Mouse (Mus musculus): ENCODE results near the gene E130309D02Rik.

Gene E130309D02Rik

GRCm38 (mm10) chr5:143314730-143315513 is at the start of gene E130309D02Rik:
E130309D02Rik (minus strand) TSS chr5:143315360.
- DNase-seq (ENCODE audit: low read depth, low spot score): peak; percentile 77

GRCm38 (mm10) chr5:143363678-143364615 is 48.8 kb upstream of the E130309D02Rik start:
- peak; percentile 46 for DNase-seq (ENCODE audit: low read depth, low spot score)

- DNase-seq (ENCODE audit: low read depth, low spot score): no peak
These were observed 46.3 kb upstream of the E130309D02Rik start for GRCm38 (mm10) chr5:143361428-143361827.

- no peak for DNase-seq (ENCODE audit: low read depth, low spot score)
These were observed 44.8 kb upstream of the E130309D02Rik start for GRCm38 (mm10) chr5:143360000-143360399.

GRCm38 (mm10) chr5:143359263-143359662 is 44.1 kb upstream of the E130309D02Rik start:
- DNase-seq (ENCODE audit: low read depth, low spot score): no peak

GRCm38 (mm10) chr5:143357564-143357963 is 42.4 kb upstream of the E130309D02Rik start:
- DNase-seq (ENCODE audit: low read depth, low spot score): no peak

GRCm38 (mm10) chr5:143356686-143357388 is 41.7 kb upstream of the E130309D02Rik start, which contains the start of gene Grid2ip:
Grid2ip (plus strand) TSS chr5:143357338.
- no peak for DNase-seq (ENCODE audit: low read depth, low spot score)

GRCm38 (mm10) chr5:143356017-143356416 is 40.9 kb upstream of the E130309D02Rik start:
- no peak for DNase-seq (ENCODE audit: low read depth, low spot score)

GRCm38 (mm10) chr5:143346367-143346766 is 31.2 kb upstream of the E130309D02Rik start:
- no peak for DNase-seq (ENCODE audit: low read depth, low spot score)

GRCm38 (mm10) chr5:143339603-143340002 is 24.4 kb upstream of the E130309D02Rik start:
- DNase-seq (ENCODE audit: low read depth, low spot score): no peak

- no peak for DNase-seq (ENCODE audit: low read depth, low spot score)
These were observed 21.4 kb upstream of the E130309D02Rik start for GRCm38 (mm10) chr5:143336559-143336958.

GRCm38 (mm10) chr5:143335089-143335460 is 19.9 kb upstream of the E130309D02Rik start:
- DNase-seq (ENCODE audit: low read depth, low spot score): no peak

- DNase-seq (ENCODE audit: low read depth, low spot score): no peak
These were observed 19.4 kb upstream of the E130309D02Rik start for GRCm38 (mm10) chr5:143334418-143335088.

GRCm38 (mm10) chr5:143333872-143334271 is 18.7 kb upstream of the E130309D02Rik start:
- DNase-seq (ENCODE audit: low read depth, low spot score): peak; percentile 61

GRCm38 (mm10) chr5:143328690-143329495 is 13.7 kb upstream of the E130309D02Rik start, which contains the start of gene Zdhhc4:
Zdhhc4 (minus strand) TSS chr5:143329256.
- peak; percentile 84 for DNase-seq (ENCODE audit: low read depth, low spot score)

GRCm38 (mm10) chr5:143317288-143317610 is 2.1 kb upstream of the E130309D02Rik start:
- no peak for DNase-seq (ENCODE audit: low read depth, low spot score)

- DNase-seq (ENCODE audit: low read depth, low spot score): no peak
These were observed 1.6 kb upstream of the E130309D02Rik start for GRCm38 (mm10) chr5:143316605-143317287.

GRCm38 (mm10) chr5:143315514-143315888 is 341 bp upstream of the E130309D02Rik start:
- DNase-seq (ENCODE audit: low read depth, low spot score): no peak

- no peak for DNase-seq (ENCODE audit: low read depth, low spot score)
These were observed 904 bp downstream of the E130309D02Rik start for GRCm38 (mm10) chr5:143314183-143314729.
